Mouse (Mus musculus): ENCODE measurements around the gene Atp2b4. TPM values are rescaled to one million over a fixed set of nuclear protein-coding genes. Genes with fewer than 3 reads are reported as not detected.
"Not testable (repeated sequence)": the region's sequence is repeated elsewhere in the genome, so short reads cannot be mapped to it uniquely, and the experiment has no call there.

The Atp2b4 gene
- polyA plus RNA-seq, 1 experiment from 2014 or later, result 34.8 TPM

- Histone ChIP-seq H3K27ac (ENCODE audit: low read length) (no peak overlapping the region), H3K4me3 (ENCODE audit: low read depth, low read length) (no peak overlapping the region), H3K27me3 (ENCODE audit: control insufficient read depth, insufficient read depth, low read depth, low read length) (no peaks in the 10 kb centered on the region), H3K9me3 (replicated peaks; ENCODE audit: control insufficient read depth, low read length) (no peaks in the 10 kb centered on the region), H3K36me3 (ENCODE audit: control insufficient read depth, insufficient read depth) (no peaks in the 10 kb centered on the region), H3K9ac (ENCODE audit: low read depth, low read length) (no peak overlapping the region), H3K4me2 (ENCODE audit: low read depth, low read length) (no peak overlapping the region), H3K4me1 (ENCODE audit: control insufficient read depth, low read depth, low read length) (no peaks in the 10 kb centered on the region)
- 59% methylated on average over 7 of the region's 7 CpGs for WGBS (ENCODE audit: insufficient replicate concordance)
- ATAC-seq (ENCODE audit: low read depth), result no peak
Measured at GRCm38 (mm10) chr1:133688301-133688700, 112.5 kb downstream of the Atp2b4 start.

- Histone ChIP-seq H3K4me3 (ENCODE audit: low read depth, low read length) (no peak overlapping the region), H3K27ac (ENCODE audit: low read length) (peak overlapping the region; percentile 20), H3K9ac (ENCODE audit: low read depth, low read length) (no peak overlapping the region), H3K27me3 (ENCODE audit: control insufficient read depth, insufficient read depth, low read depth, low read length) (no peaks in the 10 kb centered on the region), H3K4me1 (ENCODE audit: control insufficient read depth, low read depth, low read length) (no peaks in the 10 kb centered on the region), H3K4me2 (ENCODE audit: low read depth, low read length) (no peak overlapping the region), H3K36me3 (ENCODE audit: control insufficient read depth, insufficient read depth) (no peaks in the 10 kb centered on the region), H3K9me3 (replicated peaks; ENCODE audit: control insufficient read depth, low read length) (no peaks in the 10 kb centered on the region)
- 59% methylated on average over 10 of the region's 10 CpGs for WGBS (ENCODE audit: insufficient replicate concordance)
- peak; percentile 90 for ATAC-seq (ENCODE audit: low read depth)
Measured at GRCm38 (mm10) chr1:133685749-133686519, 114.9 kb downstream of the Atp2b4 start.

GRCm38 (mm10) chr1:133671801-133672200, 129.0 kb downstream of the Atp2b4 start:
- H3K4me1 ChIP-seq (ENCODE audit: control insufficient read depth, low read depth, low read length), result no peaks in the 10 kb centered on the region
- H3K4me2 ChIP-seq (ENCODE audit: low read depth, low read length), result no peak overlapping the region
- no peak for ATAC-seq (ENCODE audit: low read depth)
- H3K27ac ChIP-seq (ENCODE audit: low read length), result no peak overlapping the region
- WGBS (ENCODE audit: insufficient replicate concordance), result 44% methylated on average over 3 of the region's 3 CpGs
- H3K9me3 ChIP-seq (replicated peaks; ENCODE audit: control insufficient read depth, low read length), result no peaks in the 10 kb centered on the region
- H3K4me3 ChIP-seq (ENCODE audit: low read depth, low read length), result no peak overlapping the region
- no peaks in the 10 kb centered on the region for H3K36me3 ChIP-seq (ENCODE audit: control insufficient read depth, insufficient read depth)
- H3K27me3 ChIP-seq (ENCODE audit: control insufficient read depth, insufficient read depth, low read depth, low read length), result no peaks in the 10 kb centered on the region
- H3K9ac ChIP-seq (ENCODE audit: low read depth, low read length), result no peak overlapping the region

GRCm38 (mm10) chr1:133671266-133671665, 129.6 kb downstream of the Atp2b4 start:
- no peaks in the 10 kb centered on the region for H3K27me3 ChIP-seq (ENCODE audit: control insufficient read depth, insufficient read depth, low read depth, low read length)
- no peak overlapping the region for H3K4me2 ChIP-seq (ENCODE audit: low read depth, low read length)
- H3K36me3 ChIP-seq (ENCODE audit: control insufficient read depth, insufficient read depth), result no peaks in the 10 kb centered on the region
- H3K27ac ChIP-seq (ENCODE audit: low read length), result no peak overlapping the region
- H3K9me3 ChIP-seq (replicated peaks; ENCODE audit: control insufficient read depth, low read length), result no peaks in the 10 kb centered on the region
- H3K4me3 ChIP-seq (ENCODE audit: low read depth, low read length), result no peak overlapping the region
- 47% methylated on average over 3 of the region's 3 CpGs for WGBS (ENCODE audit: insufficient replicate concordance)
- H3K9ac ChIP-seq (ENCODE audit: low read depth, low read length), result no peak overlapping the region
- no peak for ATAC-seq (ENCODE audit: low read depth)
- no peaks in the 10 kb centered on the region for H3K4me1 ChIP-seq (ENCODE audit: control insufficient read depth, low read depth, low read length)

GRCm38 (mm10) chr1:133670776-133671175, 130.1 kb downstream of the Atp2b4 start:
- WGBS (ENCODE audit: insufficient replicate concordance), result 33% methylated on average over 6 of the region's 6 CpGs

GRCm38 (mm10) chr1:133670190-133670589, 130.7 kb downstream of the Atp2b4 start:
- no peak overlapping the region for H3K9ac ChIP-seq (ENCODE audit: low read depth, low read length)
- H3K36me3 ChIP-seq (ENCODE audit: control insufficient read depth, insufficient read depth), result no peaks in the 10 kb centered on the region
- no peak overlapping the region for H3K4me3 ChIP-seq (ENCODE audit: low read depth, low read length)
- H3K27ac ChIP-seq (ENCODE audit: low read length), result no peak overlapping the region
- H3K27me3 ChIP-seq (ENCODE audit: control insufficient read depth, insufficient read depth, low read depth, low read length), result no peaks in the 10 kb centered on the region
- no peaks in the 10 kb centered on the region for H3K4me1 ChIP-seq (ENCODE audit: control insufficient read depth, low read depth, low read length)
- ATAC-seq (ENCODE audit: low read depth), result no peak
- no peak overlapping the region for H3K4me2 ChIP-seq (ENCODE audit: low read depth, low read length)
- H3K9me3 ChIP-seq (replicated peaks; ENCODE audit: control insufficient read depth, low read length), result no peaks in the 10 kb centered on the region
- 68% methylated on average over 12 of the region's 12 CpGs for WGBS (ENCODE audit: insufficient replicate concordance)

More at GRCm38 (mm10) chr1:133670776-133671175, 130.1 kb downstream of the Atp2b4 start:
- Histone ChIP-seq H3K27ac (ENCODE audit: low read length) (no peak overlapping the region), H3K9me3 (replicated peaks; ENCODE audit: control insufficient read depth, low read length) (no peaks in the 10 kb centered on the region), H3K27me3 (ENCODE audit: control insufficient read depth, insufficient read depth, low read depth, low read length) (no peaks in the 10 kb centered on the region), H3K4me3 (ENCODE audit: low read depth, low read length) (no peak overlapping the region), H3K9ac (ENCODE audit: low read depth, low read length) (no peak overlapping the region), H3K4me1 (ENCODE audit: control insufficient read depth, low read depth, low read length) (no peaks in the 10 kb centered on the region), H3K4me2 (ENCODE audit: low read depth, low read length) (no peak overlapping the region), H3K36me3 (ENCODE audit: control insufficient read depth, insufficient read depth) (no peaks in the 10 kb centered on the region)
- ATAC-seq (ENCODE audit: low read depth), result no peak

- Histone ChIP-seq H3K27ac (ENCODE audit: low read length) (no peak overlapping the region), H3K4me2 (ENCODE audit: low read depth, low read length) (no peak overlapping the region), H3K4me3 (ENCODE audit: low read depth, low read length) (no peak overlapping the region), H3K9me3 (replicated peaks; ENCODE audit: control insufficient read depth, low read length) (no peaks in the 10 kb centered on the region), H3K4me1 (ENCODE audit: control insufficient read depth, low read depth, low read length) (no peaks in the 10 kb centered on the region), H3K36me3 (ENCODE audit: control insufficient read depth, insufficient read depth) (no peaks in the 10 kb centered on the region), H3K27me3 (ENCODE audit: control insufficient read depth, insufficient read depth, low read depth, low read length) (no peaks in the 10 kb centered on the region), H3K9ac (ENCODE audit: low read depth, low read length) (no peak overlapping the region)
- ATAC-seq (ENCODE audit: low read depth), result no peak
- 75% methylated on average over 3 of the region's 3 CpGs for WGBS (ENCODE audit: insufficient replicate concordance)
Measured at GRCm38 (mm10) chr1:133668618-133669017, 132.2 kb downstream of the Atp2b4 start.

GRCm38 (mm10) chr1:133667721-133668120, 133.1 kb downstream of the Atp2b4 start:
- H3K9me3 ChIP-seq (replicated peaks; ENCODE audit: control insufficient read depth, low read length), result no peaks in the 10 kb centered on the region
- no peaks in the 10 kb centered on the region for H3K4me1 ChIP-seq (ENCODE audit: control insufficient read depth, low read depth, low read length)
- no peak for ATAC-seq (ENCODE audit: low read depth)
- H3K4me2 ChIP-seq (ENCODE audit: low read depth, low read length), result no peak overlapping the region
- H3K36me3 ChIP-seq (ENCODE audit: control insufficient read depth, insufficient read depth), result no peaks in the 10 kb centered on the region
- H3K27me3 ChIP-seq (ENCODE audit: control insufficient read depth, insufficient read depth, low read depth, low read length), result no peaks in the 10 kb centered on the region
- H3K27ac ChIP-seq (ENCODE audit: low read length), result no peak overlapping the region
- H3K9ac ChIP-seq (ENCODE audit: low read depth, low read length), result no peak overlapping the region
- H3K4me3 ChIP-seq (ENCODE audit: low read depth, low read length), result no peak overlapping the region
- 80% methylated on average over 7 of the region's 7 CpGs for WGBS (ENCODE audit: insufficient replicate concordance)

- H3K9ac ChIP-seq (ENCODE audit: low read depth, low read length); H3K27ac ChIP-seq (ENCODE audit: low read length); H3K27me3 ChIP-seq (ENCODE audit: control insufficient read depth, insufficient read depth, low read depth, low read length); ATAC-seq (ENCODE audit: low read depth); H3K9me3 ChIP-seq (replicated peaks; ENCODE audit: control insufficient read depth, low read length); H3K36me3 ChIP-seq (ENCODE audit: control insufficient read depth, insufficient read depth); H3K4me3 ChIP-seq (ENCODE audit: low read depth, low read length); H3K4me1 ChIP-seq (ENCODE audit: control insufficient read depth, low read depth, low read length): not testable (repeated sequence)
- 72% methylated on average over 5 of the region's 8 CpGs for WGBS (ENCODE audit: insufficient replicate concordance)
- H3K4me2 ChIP-seq (ENCODE audit: low read depth, low read length), result 0 out of 2 replicates have a peak overlapping the region, but pooled peaks have one; percentile 7
Measured at GRCm38 (mm10) chr1:133665713-133666112, 135.1 kb downstream of the Atp2b4 start.

Data from liver, embryonic 16.5 days (tissue).